Mouse (Mus musculus): ENCODE data around the gene Spesp1.

The Spesp1 gene

DNA sequence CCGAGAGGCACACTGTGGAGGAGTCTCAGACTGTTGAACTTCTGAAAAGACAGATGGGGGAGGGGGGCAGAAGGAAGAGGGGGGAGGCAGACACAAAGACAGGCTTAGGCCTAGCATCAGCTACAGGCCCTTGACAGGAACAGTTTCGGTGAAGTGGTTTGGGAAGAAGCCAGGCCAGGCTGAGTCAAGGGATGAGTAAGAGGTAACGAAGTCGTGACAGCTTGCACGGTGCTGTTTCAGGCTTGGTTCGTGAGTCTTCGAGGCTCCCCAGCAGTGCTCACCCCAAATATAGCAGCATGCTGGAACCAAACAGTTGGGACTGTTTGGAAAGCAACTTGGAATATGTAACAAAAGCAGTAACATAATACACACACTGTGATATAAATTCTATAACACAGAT is 2.3 kb upstream of the Spesp1 start:
- H3K4me1 ChIP-seq (replicated peaks; ENCODE audit: low read depth, low read length), result peaks cover 18% of the 10 kb centered on the region
- H3K4me3 ChIP-seq (replicated peaks; ENCODE audit: low read length), result no peak overlapping the region
- H3K36me3 ChIP-seq (ENCODE audit: insufficient read depth, low read length), result no peaks in the 10 kb centered on the region
- no peak for TF ChIP-seq NANOG (IDR thresholded peaks at IDR 0.05; ENCODE audit: borderline replicate concordance, low read length)
- no peak for TF ChIP-seq CTCF (conservative IDR thresholded peaks at IDR 0.05; ENCODE audit: low read length)
- no peak for TF ChIP-seq POU5F1 (IDR thresholded peaks at IDR 0.05; ENCODE audit: borderline replicate concordance, low read length)
- H3K9me3 ChIP-seq (ENCODE audit: low read length), result no peaks in the 10 kb centered on the region
- peaks cover 21% of the 10 kb centered on the region for H3K27me3 ChIP-seq (ENCODE audit: insufficient read depth, low read length)

DNA sequence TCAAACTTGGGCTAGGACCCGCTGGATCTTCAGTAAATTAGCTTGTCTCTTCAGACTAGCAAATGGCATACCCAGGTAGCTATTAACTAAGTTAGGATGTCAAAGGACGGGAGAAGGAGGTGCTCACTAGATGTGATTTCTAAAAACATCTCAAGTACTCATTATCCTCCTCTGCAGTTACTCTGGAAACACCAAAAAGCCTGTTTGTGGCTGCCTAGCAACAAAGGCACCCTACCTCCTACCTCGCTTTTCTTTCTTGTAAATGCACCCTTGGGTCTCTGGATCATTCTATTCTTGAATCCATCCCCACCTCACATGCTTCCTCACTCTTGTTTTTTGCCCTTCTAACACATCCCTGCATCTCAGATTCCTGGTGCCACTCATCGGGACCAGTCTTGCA is 5.1 kb downstream of the Spesp1 start:
- H3K4me3 ChIP-seq (replicated peaks; ENCODE audit: low read length), result no peak overlapping the region
- TF ChIP-seq NANOG (IDR thresholded peaks at IDR 0.05; ENCODE audit: borderline replicate concordance, low read length) (no peak), POU5F1 (IDR thresholded peaks at IDR 0.05; ENCODE audit: borderline replicate concordance, low read length) (no peak), CTCF (conservative IDR thresholded peaks at IDR 0.05; ENCODE audit: low read length) (no peak)

DNA sequence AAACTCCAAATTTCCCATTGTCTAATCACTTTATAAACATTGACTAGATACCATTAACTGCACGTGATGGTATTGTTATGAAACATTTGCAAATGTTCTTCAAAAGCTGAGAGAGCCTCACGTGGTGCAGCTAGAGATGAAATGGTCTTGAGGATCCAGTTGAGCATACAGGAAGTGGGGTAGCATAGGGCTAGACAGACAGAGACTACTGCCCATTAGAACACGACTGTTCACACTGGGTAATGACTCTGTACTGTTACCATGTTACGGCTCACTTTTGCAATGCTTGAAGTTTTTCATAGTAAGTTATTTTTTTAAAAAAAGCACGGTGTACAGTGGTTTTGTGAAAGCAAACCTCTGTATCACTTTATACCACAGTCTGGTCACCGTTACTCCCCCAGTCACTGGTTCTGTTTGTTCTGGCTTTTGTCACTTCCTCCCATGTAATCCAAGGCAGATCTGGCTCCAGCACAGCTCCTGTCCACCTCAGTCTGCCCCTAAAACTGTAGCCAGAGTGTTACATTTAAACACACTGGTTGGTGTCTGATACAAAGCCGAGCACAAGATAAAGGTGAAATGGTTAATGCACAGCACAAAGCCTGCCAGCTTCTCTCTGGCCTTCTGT is 11.1 kb downstream of the Spesp1 start:
- Histone ChIP-seq H3K9me3 (ENCODE audit: low read length) (no peaks in the 10 kb centered on the region), H3K36me3 (ENCODE audit: insufficient read depth, low read length) (no peaks in the 10 kb centered on the region), H3K27me3 (ENCODE audit: insufficient read depth, low read length) (no peaks in the 10 kb centered on the region; the same call in 1 of the 2 replicates), H3K4me1 (replicated peaks; ENCODE audit: low read depth, low read length) (peaks cover 14% of the 10 kb centered on the region), H3K4me3 (replicated peaks; ENCODE audit: low read length) (no peak overlapping the region)
- TF ChIP-seq CTCF (conservative IDR thresholded peaks at IDR 0.05; ENCODE audit: low read length) (no peak), POU5F1 (IDR thresholded peaks at IDR 0.05; ENCODE audit: borderline replicate concordance, low read length) (no peak), NANOG (IDR thresholded peaks at IDR 0.05; ENCODE audit: borderline replicate concordance, low read length) (no peak)

More for the DNA sequence above, 5.1 kb downstream of the Spesp1 start:
- Histone ChIP-seq H3K4me1 (replicated peaks; ENCODE audit: low read depth, low read length) (peaks cover 6% of the 10 kb centered on the region), H3K27me3 (ENCODE audit: insufficient read depth, low read length) (peaks cover 14% of the 10 kb centered on the region), H3K36me3 (ENCODE audit: insufficient read depth, low read length) (no peaks in the 10 kb centered on the region), H3K9me3 (ENCODE audit: low read length) (no peaks in the 10 kb centered on the region)

DNA sequence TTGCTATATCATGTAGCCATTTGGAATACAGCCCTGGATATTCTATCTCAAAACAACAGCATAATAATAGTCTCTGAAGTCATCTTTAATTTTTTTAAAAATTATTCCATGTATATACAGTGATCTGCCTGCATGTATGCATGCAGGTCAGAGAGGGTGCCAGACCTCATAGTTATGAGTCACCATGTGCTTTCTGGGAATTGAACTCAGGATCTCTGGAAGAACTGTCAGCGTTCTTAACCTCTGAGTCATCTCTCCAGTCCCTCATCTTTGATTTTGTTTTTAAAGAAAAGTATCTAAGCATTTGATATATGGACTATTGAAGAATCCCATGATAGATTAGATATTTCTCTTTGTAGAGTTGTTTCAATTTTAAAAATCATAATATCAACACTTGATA is 12.8 kb downstream of the Spesp1 start:
- TF ChIP-seq NANOG (IDR thresholded peaks at IDR 0.05; ENCODE audit: borderline replicate concordance, low read length), result no peak
- TF ChIP-seq POU5F1 (IDR thresholded peaks at IDR 0.05; ENCODE audit: borderline replicate concordance, low read length), result no peak
- Histone ChIP-seq H3K4me3 (replicated peaks; ENCODE audit: low read length) (no peak overlapping the region), H3K36me3 (ENCODE audit: insufficient read depth, low read length) (no peaks in the 10 kb centered on the region), H3K9me3 (ENCODE audit: low read length) (no peaks in the 10 kb centered on the region), H3K4me1 (replicated peaks; ENCODE audit: low read depth, low read length) (peaks cover 20% of the 10 kb centered on the region), H3K27me3 (ENCODE audit: insufficient read depth, low read length) (no peaks in the 10 kb centered on the region; the same call in 1 of the 2 replicates)

DNA sequence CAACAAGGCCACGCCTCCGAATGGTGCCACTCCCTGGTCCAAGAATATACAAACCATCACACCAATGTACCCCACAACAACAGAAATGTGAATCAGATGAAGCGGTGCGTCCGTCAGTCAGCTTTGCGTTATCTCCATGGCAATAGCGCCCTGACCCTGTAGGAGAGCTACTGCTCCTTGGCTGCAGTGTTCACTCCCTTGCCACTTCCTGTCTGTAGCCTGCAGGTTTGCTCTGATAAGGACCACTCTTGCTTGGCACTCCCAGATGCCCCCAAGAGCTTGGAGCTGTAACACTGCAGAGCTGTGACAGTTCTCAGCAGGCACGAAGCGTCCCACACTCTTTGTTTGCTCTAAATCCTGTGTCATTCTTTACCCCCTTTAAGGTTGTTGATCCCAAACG is 16.7 kb downstream of the Spesp1 start:
- TF ChIP-seq CTCF (conservative IDR thresholded peaks at IDR 0.05; ENCODE audit: low read length) (no peak), POU5F1 (IDR thresholded peaks at IDR 0.05; ENCODE audit: borderline replicate concordance, low read length) (no peak), NANOG (IDR thresholded peaks at IDR 0.05; ENCODE audit: borderline replicate concordance, low read length) (no peak)
- H3K4me3 ChIP-seq (replicated peaks; ENCODE audit: low read length), result no peak overlapping the region
- H3K9me3 ChIP-seq (ENCODE audit: low read length), result no peaks in the 10 kb centered on the region
- no peaks in the 10 kb centered on the region; the same call in 1 of the 2 replicates for H3K27me3 ChIP-seq (ENCODE audit: insufficient read depth, low read length)
- no peaks in the 10 kb centered on the region for H3K36me3 ChIP-seq (ENCODE audit: insufficient read depth, low read length)
- peaks cover 38% of the 10 kb centered on the region for H3K4me1 ChIP-seq (replicated peaks; ENCODE audit: low read depth, low read length)

DNA sequence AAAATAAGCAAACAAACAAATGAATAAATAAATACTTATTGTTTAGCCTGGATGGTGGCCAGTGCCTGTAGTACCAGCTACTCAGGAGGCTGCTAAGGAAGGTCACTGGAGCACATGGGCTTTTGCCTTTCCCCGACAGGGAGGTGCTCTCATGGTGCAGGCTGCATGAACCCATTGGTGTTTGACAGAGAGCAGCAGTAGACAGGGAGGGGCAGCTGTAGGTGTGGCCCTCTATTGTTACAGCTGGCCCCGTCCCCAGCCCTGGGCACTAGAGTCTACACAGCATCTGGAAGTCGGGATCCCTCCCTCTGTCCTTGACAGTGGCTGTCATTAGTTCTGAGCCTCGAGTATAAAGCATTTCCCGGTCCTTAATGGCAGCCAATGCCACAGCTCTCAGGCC is 18.4 kb downstream of the Spesp1 start:
- H3K4me3 ChIP-seq (replicated peaks; ENCODE audit: low read length), result 0 out of 2 replicates have a peak overlapping the region, but pooled peaks have one; percentile 10
- H3K27me3 ChIP-seq (ENCODE audit: insufficient read depth, low read length), result no peaks in the 10 kb centered on the region; the same call in 1 of the 2 replicates
- TF ChIP-seq POU5F1 (IDR thresholded peaks at IDR 0.05; ENCODE audit: borderline replicate concordance, low read length) (no peak), CTCF (conservative IDR thresholded peaks at IDR 0.05; ENCODE audit: low read length) (no peak), NANOG (IDR thresholded peaks at IDR 0.05; ENCODE audit: borderline replicate concordance, low read length) (no peak)
- H3K4me1 ChIP-seq (replicated peaks; ENCODE audit: low read depth, low read length), result peaks cover 30% of the 10 kb centered on the region
- H3K36me3 ChIP-seq (ENCODE audit: insufficient read depth, low read length), result no peaks in the 10 kb centered on the region
- H3K9me3 ChIP-seq (ENCODE audit: low read length), result no peaks in the 10 kb centered on the region

DNA sequence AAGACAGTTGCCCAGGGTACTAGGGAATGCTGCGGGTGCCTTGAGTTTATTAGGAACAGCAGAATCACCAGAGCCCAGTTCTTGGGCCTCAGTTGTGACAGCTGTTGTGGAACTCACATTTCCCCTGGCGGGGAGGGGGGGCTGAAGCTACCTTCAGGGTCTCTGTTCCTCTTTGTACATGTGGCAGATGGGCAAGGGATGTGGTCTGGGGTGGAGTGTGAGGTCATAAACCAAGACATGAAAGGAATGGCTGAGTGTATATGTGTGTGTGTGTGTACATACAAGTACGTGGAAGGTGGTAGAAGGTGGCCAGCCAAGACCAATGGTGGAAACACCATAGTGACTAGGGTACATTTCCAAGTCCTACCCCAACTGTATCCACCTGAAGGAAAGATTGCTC is 20.6 kb downstream of the Spesp1 start:
- Histone ChIP-seq H3K9me3 (ENCODE audit: low read length) (no peaks in the 10 kb centered on the region), H3K36me3 (ENCODE audit: insufficient read depth, low read length) (no peaks in the 10 kb centered on the region), H3K4me3 (replicated peaks; ENCODE audit: low read length) (no peak overlapping the region), H3K27me3 (ENCODE audit: insufficient read depth, low read length) (peaks cover 2% of the 10 kb centered on the region; the same call in 1 of the 2 replicates), H3K4me1 (replicated peaks; ENCODE audit: low read depth, low read length) (peaks cover 30% of the 10 kb centered on the region)
- TF ChIP-seq POU5F1 (IDR thresholded peaks at IDR 0.05; ENCODE audit: borderline replicate concordance, low read length), result no peak
- no peak for TF ChIP-seq CTCF (conservative IDR thresholded peaks at IDR 0.05; ENCODE audit: low read length)
- TF ChIP-seq NANOG (IDR thresholded peaks at IDR 0.05; ENCODE audit: borderline replicate concordance, low read length), result no peak

DNA sequence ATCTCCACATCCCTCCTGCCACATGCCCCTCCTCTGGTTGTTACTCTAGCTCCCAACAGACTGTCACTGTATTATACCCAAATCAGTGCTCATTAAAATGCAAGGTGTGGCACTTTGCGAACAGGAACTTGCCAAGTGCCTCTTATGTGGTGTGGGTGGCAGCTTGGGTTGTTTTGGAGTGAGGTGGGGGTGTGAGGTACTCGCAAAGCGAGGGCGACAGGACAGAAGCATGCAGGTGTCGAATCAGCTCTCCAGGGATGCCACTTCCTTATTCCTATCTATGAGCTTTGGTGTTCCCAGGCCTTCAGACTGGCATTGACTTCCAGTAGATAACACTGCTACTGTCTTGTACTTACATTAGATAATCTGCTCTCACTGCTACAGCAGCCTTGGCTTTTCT is 21.0 kb downstream of the Spesp1 start:
- Histone ChIP-seq H3K4me3 (replicated peaks; ENCODE audit: low read length) (no peak overlapping the region), H3K4me1 (replicated peaks; ENCODE audit: low read depth, low read length) (peaks cover 30% of the 10 kb centered on the region), H3K27me3 (ENCODE audit: insufficient read depth, low read length) (peaks cover 2% of the 10 kb centered on the region; the same call in 1 of the 2 replicates), H3K36me3 (ENCODE audit: insufficient read depth, low read length) (no peaks in the 10 kb centered on the region), H3K9me3 (ENCODE audit: low read length) (peaks cover 2% of the 10 kb centered on the region)
- no peak for TF ChIP-seq POU5F1 (IDR thresholded peaks at IDR 0.05; ENCODE audit: borderline replicate concordance, low read length)
- TF ChIP-seq NANOG (IDR thresholded peaks at IDR 0.05; ENCODE audit: borderline replicate concordance, low read length), result no peak
- TF ChIP-seq CTCF (conservative IDR thresholded peaks at IDR 0.05; ENCODE audit: low read length), result no peak

DNA sequence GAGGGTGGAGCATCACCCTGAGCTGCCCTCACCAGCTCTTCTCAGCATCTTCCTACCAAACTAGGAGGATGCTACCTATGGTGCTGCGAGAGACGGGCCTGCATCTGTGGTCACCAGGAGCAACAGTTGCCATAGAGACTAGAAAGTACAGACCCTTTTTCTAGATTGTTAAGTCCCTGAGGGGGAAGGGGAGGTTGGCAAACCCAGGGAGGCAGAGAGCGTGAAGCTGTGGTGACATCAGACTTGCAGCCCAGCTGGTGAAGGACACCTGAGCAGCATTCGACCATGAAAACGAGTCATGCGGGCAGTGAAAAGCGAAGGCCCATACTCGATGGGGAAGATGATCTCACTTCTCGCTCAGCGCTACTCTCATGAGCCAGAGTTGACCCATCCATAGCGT is 24.0 kb downstream of the Spesp1 start:
- no peaks in the 10 kb centered on the region for H3K36me3 ChIP-seq (ENCODE audit: insufficient read depth, low read length)
- H3K27me3 ChIP-seq (ENCODE audit: insufficient read depth, low read length), result 0 out of 2 replicates have a peak, but pooled peaks cover 2% of the 10 kb centered on the region
- peaks cover 12% of the 10 kb centered on the region for H3K4me1 ChIP-seq (replicated peaks; ENCODE audit: low read depth, low read length)
- H3K4me3 ChIP-seq (replicated peaks; ENCODE audit: low read length), result no peak overlapping the region
- TF ChIP-seq NANOG (IDR thresholded peaks at IDR 0.05; ENCODE audit: borderline replicate concordance, low read length) (no peak), CTCF (conservative IDR thresholded peaks at IDR 0.05; ENCODE audit: low read length) (no peak), POU5F1 (IDR thresholded peaks at IDR 0.05; ENCODE audit: borderline replicate concordance, low read length) (no peak)
- peaks cover 9% of the 10 kb centered on the region for H3K9me3 ChIP-seq (ENCODE audit: low read length)
